Mouse (Mus musculus) gastrocnemius, postnatal 25 days (tissue): ENCODE results near the gene Kcne1. TPM values are rescaled to one million over a fixed set of nuclear protein-coding genes. Genes with fewer than 3 reads are reported as not detected.
A peak's percentile ranks its signal among the peaks of the same experiment; 100 is the strongest.

Experiments used
- DNase-seq: peaks from one replicate; pipeline ENCODE4 v3.0.0; 2022
- long read RNA-seq, 2 experiments: library from polyadenylated mRNA; stranded (forward); transcript quantifications; one replicate each; pipeline ENCODE4 v2.0.0; 2021
- total RNA-seq, 2 experiments: library from RNA; stranded (reverse); gene quantifications; 1 replicate in 1 of 2; 2 replicates in 1 of 2; pipeline ENCODE4 v1.2.3; 2021

Gene Kcne1
- total RNA-seq: not detected
- long read RNA-seq, experiment 1: 0 reads
- long read RNA-seq, experiment 2, partial matches to known transcripts: 0 of 1 reads
- long read RNA-seq, experiment 2, other reads (novel, unspliced or antisense): 1 of 1 reads

DNA sequence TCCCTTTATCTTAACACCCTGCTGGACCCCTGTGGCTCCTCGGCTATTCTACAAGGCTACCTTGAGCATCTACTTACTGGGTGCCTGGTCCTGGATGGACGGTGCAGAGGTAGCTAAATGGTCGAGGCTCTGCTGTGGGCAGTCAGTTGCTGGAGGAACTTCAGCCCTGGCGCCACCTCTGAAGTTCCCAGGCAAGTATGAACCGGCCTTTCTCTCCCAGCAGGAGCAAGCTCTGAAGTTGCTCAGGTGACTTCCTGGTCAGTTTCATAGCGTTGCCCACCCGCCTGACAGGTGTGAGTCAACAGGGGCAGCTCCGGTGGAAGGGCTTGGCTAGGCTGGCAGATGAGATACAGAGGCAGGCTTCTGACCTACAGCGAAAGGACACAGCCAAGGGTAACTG lies at the start of gene Kcne1:
Gene Kcne1 (minus strand): TSS at position 240 of the 400 bp plus-strand sequence.
- no peak for DNase-seq

DNA sequence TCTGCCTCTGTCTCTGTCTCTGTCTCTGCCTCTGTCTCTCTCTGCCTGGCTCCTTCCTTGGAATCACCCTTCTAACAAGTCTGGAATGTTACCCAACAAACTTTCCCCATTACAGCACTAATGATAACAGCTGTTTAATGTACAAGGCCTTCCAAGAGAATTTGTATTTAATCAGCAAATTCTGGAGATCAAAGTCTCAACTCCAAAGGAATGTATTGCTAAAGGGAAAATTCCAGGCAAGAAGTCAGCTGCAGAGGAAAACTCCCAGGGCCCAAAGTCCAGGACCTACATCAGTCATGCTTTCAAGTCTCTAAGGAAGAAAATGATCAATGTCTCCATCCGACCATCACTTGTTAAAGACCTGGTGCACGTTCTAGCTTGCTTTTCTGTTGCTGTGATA lies 48.6 kb upstream of the Kcne1 start:
- no peak for DNase-seq

DNA sequence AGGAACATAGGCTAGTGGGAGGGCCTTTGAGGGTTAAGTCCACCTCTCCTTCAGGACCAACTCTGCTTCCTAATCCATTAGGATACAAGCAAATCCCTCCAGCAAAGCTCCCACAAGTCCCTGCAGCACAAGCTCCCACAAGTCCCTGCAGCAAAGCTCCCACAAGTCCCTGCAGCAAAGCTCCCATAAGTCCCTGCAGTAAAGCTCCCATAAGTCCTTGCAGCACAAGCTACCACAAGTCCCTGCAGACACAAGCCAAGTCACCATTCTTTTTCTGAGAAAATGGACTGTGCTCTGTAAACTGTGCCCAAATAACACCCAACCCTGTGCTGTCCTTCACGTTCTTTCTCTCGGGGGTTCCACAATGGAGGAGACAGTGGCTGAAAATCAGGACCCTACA lies 44.9 kb upstream of the Kcne1 start:
- DNase-seq: no peak

DNA sequence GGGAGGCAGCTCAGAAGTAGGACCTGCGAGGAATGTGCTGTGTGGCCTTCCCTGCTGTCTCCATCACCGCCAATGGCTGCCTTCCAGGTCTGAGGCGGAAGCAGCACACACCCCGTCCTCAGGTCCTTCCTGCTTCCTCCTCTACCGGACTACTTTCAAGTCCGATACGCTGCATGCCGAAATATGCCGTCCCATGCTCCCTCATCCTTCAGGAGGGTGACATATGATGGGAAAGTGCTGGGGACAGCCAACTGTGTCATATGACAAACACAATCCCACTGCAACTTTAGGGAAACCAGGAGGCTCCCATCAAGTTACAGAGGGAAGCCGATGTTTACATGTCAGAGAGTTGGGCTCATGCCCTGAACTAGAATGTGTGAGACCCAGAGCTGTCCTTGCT lies 43.8 kb upstream of the Kcne1 start:
- DNase-seq: peak; percentile 42

DNA sequence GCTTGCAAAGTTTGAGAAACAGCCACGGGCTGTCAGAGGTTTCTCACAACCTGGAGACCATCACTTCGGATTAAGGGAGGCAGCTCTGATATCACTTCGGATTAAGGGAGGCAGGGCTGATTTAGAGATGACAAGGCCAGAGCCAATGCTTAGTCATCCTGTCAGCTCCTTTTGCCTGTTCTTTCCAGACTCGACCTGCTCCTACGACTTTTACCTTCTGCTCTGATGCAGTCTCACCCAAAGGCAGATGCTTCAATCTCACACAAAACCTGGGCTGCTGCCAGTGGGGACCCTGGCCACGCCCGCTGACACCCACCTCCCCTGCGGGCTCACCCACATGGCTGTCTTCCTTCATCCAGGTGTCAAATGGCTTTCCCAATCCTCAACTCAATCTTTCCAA lies 42.9 kb upstream of the Kcne1 start:
- DNase-seq: no peak

DNA sequence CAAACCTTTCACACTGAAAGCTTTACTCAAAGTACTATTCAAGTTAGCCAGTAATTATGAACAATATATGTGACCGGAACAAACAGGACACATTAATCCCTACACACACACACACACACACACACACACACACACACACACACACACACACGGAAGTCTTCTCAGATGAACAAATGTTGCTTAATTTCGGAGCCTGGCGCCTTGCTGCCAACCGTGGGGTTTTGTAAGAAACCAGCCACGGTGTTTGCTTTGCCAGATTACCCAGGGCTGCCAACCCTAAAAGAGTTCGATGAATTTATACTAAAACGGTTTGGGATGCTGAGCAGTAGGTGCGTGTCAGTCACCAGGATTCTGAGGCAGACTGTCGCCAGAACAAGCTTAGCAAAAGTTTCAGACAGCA lies 41.9 kb upstream of the Kcne1 start:
- DNase-seq: no peak

DNA sequence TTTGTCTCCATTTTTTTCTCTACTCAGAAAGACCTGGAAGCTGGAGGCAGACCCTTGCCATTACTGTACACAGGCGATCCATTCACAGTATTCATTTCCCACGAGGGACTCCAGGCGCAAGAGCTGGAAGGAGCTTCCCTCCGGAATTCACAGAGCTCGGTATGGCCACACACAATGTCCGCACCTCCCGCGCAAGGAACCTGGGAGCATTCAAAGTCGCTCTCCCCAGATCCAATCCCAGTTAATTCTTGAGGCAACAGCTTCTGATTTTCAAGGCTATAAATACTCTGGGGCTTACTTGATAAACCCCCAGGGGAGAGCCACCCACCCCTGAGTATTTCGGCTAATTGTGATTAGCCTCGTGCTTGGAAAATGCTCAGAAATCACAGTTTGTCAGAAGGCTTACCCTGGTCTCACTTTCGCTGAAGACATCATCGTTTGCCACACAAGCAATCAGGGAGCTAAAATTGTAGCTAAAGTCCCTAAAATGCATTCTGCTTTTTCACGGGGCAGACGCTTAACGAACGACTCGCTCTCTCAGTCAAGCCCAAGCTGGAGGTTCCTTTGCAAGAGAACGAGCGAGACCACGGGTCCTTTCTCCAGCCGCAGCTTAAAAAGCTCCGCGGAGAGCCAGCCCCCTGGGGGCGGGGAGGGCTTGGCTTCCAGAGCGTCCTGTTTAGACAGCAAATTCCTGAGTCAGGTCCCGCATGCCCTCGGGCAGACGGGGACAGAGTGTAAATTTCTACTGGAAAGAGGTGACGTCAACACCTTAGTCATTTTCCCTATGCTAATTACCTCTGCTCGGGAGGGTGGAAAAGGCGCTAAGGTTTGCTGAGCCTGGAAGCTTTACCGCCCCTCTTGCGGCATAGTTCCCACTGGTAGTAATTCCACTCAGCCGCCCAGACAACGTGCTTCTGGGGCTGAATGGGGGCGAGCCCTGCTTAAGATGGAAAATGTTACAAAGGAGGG lies 40.5 kb upstream of the Kcne1 start:
- DNase-seq: peak; percentile 86

DNA sequence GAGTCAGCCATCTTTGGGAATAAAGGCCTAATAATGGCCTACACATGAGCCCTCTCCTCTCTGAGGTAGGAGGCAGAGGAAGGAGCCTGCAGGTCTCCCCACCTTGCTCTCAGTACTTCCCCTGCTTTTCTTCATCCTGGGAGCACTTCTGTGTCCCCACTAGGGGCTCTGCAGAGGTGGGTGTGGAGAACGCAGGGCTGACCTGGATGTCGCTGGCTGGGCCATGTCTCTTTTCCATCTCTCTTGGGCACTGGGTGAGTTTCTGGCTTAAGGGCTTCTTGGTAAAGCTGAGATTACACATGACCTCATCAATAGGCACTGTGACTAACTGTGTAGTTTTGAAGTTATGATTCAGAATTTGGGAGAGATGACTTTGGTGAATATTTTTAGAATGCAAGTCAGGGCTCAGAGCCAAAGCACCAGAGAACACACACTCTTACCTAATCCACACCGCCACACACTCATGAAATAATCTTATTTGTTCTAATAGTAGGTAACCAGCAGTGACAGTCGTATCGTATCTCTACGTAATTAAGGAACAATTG lies 39.4 kb upstream of the Kcne1 start:
- no peak for DNase-seq

DNA sequence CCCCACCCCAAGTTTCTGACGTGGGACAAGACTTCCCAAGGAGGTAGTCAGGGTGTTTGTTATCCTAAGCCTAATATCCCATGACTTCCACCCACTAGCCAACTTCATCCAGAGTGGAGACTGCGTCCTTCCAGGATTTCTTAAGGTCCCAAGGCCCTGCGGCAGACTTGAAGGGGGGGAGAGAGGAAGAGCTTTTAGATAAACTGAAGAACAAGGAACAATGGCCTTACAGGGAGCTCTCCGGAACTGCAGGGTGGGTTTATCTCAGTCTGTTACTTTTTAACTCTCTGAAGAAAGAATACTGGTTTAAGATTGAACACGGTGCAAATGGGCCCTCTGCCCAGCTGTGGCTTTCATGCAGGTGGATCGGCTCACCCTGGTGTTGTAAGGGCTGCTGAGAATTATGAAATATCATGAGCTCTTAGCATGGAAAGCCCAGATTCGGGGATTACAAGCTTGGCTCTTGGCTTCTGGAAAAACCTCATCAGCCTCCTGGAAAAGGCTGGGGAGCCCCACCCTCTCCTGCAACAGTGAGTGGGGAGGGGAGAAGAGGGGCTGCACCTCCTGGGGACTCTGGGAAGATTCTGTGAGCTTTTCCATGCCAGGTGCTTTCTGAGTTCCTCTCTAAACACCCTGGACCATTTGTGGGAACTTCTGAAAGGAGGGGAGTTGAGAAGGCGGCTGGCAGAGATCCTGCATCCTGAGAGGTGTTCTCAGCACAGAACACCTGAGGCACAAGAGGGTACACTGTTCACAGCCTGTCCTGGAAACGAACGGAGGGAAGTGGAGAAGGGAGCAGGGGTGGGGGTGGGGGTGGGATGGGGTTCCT lies 38.7 kb upstream of the Kcne1 start:
- DNase-seq: no peak

DNA sequence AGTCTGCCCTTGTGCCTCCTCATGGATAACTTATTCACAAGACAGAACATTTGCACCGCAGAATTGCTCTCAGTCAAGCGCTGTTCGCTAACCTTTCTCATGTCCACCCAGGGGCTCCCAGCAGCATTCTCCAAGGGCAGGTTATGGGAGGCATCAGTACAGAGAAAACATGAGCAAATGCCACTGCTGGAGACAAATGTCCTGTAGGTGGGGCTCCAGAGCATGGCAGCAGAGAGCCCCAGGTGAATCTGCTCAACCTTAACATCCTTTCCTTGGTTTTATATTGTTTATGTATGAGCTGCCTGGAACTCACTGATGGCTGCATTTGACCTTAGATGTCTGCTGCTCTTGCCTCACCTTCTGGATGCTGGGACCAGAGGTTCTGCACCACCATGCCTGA lies 34.5 kb upstream of the Kcne1 start:
- DNase-seq: no peak

DNA sequence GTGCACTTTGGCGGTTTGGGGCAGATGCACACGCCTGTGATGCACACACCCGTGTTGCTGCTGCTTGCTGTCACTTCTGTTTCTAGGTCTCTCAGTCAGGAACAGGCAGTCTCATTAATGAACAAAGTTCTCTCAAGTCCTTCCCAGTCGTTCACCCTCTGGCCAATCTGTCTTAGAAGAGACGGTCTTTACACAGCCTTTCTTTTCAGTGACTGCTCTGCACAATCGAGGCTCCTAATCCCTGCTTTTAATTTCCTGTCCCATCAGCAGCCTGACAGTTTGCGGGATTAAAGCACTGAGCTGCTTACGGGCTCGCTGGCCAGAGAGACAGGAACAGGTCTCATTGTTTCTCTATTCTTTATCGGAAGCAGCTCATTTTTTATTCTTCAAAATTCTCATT lies 28.4 kb upstream of the Kcne1 start:
- no peak for DNase-seq

DNA sequence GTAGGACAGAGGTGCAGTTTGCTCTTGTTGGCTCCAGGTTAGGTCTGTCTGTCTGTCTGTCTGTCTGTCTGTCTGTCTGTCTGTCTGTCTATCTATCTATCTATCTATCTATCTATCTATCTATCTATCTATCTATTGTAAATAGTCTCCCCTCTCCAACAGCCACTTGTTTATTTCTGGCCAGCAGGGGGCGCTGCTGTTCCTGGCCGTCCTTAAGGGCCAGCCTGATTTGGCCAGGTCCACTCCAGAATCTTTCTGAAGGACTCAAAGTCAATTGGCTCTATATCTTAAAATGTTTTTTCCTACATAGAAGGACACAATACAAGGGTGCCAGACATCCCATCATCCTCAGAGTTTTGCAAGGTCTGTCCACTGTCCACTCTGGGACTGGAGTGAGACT lies 25.8 kb upstream of the Kcne1 start:
- DNase-seq: peak; percentile 42

DNA sequence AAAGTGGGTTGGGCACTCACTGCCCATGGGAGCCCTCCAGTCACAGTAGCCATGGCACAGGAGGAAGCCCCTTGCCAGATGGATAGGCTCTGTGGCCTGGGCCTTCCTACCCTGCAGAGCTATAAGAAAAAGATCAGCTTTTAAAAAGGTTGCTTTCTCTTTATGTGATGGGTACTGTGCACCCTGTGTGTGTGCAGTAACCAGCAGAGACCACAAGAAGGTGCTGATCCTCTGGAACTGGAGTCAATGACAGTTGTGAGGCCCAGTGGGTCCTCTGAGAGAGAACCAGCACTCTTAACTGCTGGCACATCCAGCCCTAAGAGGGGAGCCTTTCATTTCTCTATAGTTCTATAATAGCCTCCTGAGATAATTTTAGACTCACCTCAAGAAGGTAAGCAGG lies 24.1 kb upstream of the Kcne1 start:
- DNase-seq: no peak

DNA sequence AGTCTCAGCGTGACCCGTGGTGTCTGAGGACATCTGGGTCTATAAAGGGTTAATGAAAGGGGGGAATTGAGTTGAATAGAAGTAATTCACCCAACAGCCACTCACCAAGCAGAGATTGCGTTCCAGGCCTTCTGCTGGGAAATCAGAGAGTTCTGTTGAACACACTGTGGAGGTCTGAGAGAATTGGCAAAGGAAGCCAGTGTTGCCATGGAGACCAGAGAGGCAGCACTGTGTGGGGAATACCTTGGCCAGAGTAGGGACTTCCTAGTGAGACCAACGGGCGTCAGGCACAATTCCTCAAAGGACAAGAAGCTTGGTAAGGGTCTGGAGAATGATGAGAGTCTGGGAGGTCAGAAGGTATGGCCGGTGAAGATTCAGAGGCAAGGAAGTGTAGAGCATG lies 23.2 kb upstream of the Kcne1 start:
- no peak for DNase-seq

DNA sequence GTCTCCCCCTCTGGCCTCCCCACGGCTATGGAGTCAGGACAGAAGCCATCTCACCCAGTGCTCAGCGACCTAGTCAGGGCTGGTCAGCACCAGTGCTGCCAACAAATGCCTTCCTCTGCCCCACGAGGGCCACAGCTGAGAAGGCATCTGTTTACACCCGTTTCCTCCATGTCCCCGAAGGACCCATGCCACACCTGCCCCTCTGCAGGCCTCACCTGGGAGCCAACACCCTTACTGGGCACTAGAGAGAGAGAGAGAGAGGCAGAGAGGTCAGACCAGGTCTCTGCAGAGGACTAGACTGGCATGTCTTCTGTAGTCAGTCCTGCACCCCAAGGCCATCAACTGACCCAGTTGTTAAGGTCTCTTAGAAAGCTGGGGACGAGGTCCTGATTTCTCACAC lies 21.8 kb upstream of the Kcne1 start:
- DNase-seq: no peak

DNA sequence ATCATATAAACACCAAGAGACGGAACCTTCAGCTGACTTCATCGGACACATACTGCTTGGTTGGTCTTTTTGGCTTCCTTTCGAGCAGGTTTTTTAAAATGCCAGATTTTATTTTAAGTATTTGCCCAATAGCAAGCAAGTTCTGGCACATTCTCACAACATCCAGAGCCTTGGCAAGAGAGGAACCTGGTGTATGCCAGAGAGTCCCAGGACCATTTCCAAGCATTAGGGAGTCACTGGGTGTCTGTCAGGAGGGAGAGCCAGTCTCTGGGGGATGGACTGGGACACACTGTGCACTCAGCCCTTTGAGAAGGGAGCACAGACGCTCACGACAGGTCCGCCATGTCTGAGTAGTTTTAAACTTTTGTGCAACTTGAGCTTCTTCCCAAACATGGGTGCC lies 17.7 kb upstream of the Kcne1 start:
- DNase-seq: peak; percentile 25

DNA sequence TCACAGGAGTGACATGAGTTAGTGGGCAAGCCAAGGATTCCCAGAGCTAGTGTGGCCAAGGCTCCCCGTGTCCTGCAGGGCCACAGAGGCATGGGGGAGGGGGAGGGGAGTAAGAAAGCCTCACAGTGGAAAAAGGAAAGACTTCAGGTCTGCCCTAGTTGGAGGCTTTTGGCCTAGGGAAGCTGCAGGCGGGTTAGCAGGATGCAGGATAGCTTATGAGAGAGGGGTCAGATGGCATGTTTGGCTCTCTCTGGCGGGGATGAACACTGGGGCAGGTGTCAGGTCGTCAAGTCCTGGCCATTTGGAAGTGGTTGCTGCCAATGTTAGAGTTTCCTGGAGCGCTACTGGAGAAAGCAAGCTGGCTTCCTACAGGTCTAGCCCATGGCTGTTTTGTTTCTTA lies 12.4 kb upstream of the Kcne1 start:
- DNase-seq: no peak

DNA sequence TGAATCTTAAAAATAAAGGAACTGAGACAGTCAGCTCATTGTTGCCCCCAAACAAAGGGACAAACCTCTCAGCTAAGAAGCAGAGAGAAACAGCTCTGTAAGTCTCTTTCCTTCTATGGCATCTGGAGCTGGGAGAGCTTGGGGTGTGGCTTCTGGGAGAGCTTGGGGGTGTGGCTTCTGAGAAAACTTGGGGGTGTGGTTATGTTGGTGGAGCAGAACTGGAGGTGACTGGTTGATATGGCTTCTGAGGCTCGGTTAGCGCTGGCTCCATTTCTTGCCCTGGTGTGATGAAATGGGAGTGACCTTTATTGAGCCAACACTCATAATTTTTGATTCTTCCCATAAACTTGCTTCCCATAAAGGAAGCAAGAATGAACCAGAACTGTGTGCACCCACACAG lies 10.0 kb upstream of the Kcne1 start:
- no peak for DNase-seq

DNA sequence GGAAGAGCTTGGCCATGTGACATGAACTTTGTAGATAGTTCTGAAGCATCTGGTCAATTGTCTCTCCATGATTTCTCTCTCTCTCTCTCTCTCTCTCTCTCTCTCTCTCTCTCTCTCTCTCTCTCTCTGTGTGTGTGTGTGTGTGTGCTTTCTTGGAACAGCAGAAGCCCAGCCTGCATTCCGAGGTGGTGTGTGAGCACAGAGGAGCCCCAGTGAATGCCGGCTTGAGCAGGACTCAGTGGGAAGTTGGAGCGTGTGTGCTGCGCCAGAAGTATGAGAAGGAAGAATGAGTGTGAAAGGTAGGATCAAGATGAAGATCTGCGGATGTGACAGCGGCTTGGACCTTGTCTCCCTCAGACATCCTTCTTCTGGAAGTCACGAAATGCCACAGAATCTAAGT lies 6.2 kb upstream of the Kcne1 start:
- DNase-seq: no peak

DNA sequence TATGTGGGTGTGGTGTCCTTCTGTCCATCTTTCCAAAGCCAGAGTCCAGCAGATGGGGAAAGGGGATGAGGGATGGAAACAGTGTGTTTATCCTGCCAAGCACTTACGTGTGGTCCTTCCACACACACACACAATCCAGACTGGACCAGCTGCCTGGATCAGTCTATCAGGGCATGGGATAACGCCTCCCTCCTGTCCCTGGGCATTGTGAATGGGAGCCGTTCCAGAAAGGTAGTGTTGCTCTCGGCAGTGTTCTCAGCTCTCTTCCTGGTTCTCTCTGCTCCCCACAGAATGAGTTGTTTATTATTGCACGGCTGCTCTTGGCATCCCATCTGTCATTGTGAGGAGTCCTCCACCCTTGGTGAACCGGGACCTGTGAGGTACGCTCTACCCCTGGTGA lies 1.4 kb upstream of the Kcne1 start:
- DNase-seq: no peak

DNA sequence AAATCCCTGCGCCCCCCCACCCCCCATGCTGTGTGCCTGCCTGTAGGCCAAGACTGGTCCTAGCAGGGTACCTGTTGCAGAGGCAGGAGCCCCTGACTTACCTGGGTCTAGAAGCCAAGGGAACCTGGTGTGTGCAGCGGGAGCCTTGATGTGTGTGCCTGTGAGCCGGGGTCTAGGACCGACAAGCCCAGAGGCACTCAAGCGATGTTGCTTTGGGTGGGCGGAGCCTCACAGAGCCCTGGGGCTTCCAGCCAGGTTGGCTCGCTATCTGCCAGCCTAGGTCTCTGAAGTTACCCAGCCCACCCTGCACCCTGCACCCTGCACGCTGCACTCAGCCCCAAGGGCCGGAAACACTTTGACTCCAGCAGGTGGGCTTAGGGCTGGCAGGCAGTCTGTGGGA lies 534 bp downstream of the Kcne1 start:
- DNase-seq: no peak

DNA sequence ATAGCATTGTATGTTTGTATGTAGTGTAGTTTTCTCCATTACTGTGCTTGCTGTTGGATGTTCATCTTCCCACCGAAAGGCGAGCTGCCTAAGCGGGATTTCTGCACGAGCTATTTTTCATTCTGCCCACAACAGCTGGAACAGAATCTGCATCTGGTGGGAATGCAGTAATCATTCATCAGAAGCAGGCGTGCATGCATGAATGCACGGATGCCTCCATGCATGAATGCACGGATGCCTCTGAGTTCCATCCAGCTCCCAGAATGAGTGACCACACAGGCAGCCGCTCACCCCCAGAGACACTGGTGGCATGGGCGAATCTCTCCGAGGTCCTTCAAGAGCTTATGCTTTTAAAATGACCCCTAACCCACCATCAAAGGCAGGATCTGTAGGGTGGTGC lies 1.7 kb downstream of the Kcne1 start:
- DNase-seq: no peak

DNA sequence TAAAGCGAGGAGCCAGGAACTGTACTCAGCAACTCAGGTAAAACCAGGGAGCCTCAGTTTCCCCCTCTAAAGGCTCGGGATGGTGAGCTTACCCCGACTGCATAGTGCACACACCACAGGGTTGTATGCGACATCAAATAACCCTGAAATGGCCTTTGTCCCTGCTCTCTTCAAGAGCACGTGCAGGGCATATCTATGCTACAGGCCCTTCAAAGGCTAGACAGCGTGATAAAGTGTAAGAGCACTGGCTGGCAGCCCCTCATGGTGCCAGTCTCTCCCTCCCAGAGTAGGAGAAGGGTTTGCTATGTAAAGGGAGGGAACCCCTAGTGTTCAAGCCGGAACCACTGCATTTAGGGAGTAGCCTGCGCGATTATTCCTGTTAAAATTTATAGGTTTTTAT lies 2.2 kb downstream of the Kcne1 start:
- DNase-seq: no peak
